Comparison of ENCODE assay signal across 8 mouse cellular contexts in the genomic region with DNA sequence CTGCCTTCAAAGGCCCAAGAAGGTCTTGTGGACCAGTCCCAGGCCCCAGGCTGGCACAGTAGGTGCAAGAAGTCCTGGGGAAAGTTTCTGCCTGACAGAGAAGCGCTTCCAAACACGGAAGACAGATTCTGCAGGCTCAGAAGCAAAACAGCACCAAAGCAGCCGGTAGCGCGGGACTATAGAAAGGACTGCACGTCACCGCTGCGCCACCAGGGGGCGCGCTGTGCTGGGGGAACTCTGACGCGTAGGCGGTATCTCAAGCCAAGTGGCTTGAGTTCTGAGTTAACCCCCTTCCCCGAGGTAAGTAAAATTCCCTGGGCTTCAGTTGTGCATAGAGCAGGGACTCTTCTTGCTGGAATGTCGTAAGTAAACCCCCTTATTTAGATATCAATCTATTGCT. TPM values are rescaled to one million over a fixed set of nuclear protein-coding genes. Genes with fewer than 3 reads are reported as not detected.
DNase-seq lines count a peak whose midpoint lies in the region; ATAC-seq and TF ChIP-seq lines count a peak whose summit lies in the region.

No protein-coding gene starts in this region.

- peak; percentile 93 for DNase-seq in CD4-positive, CD25-positive, alpha-beta regulatory T cell, adult 2 months (ENCODE audit: low read depth, low spot score)
- peak; percentile 89 for DNase-seq in adrenal gland, postnatal 25 days
- DNase-seq in kidney, postnatal 25 days: peak; percentile 84 to 85
- DNase-seq in liver, postnatal 0 days: peak; percentile 89
- DNase-seq in ovary, postnatal 14 days (ENCODE audit: low spot score): peak; percentile 78
- peak; percentile 67 to 91 for DNase-seq in thymus, postnatal 10 days (ENCODE audit: low spot score in 2 of 2)

- 2% methylated on average over 15 of the region's 15 CpGs for WGBS in embryonic facial prominence, embryonic 13.5 days
- WGBS in heart, embryonic 12.5 days: 3% methylated on average over 15 of the region's 15 CpGs
- WGBS in liver, postnatal 0 days (ENCODE audit: insufficient replicate concordance): 4% methylated on average over 15 of the region's 15 CpGs

- H3K9me3 ChIP-seq in embryonic facial prominence, embryonic 13.5 days: no peaks in the 10 kb centered on the region
- H3K9me3 ChIP-seq in heart, embryonic 12.5 days (replicated peaks): 0 out of 2 replicates have a peak, but pooled peaks cover 3% of the 10 kb centered on the region
- H3K9me3 ChIP-seq in liver, postnatal 0 days (ENCODE audit: low read length): no peaks in the 10 kb centered on the region

- peak overlapping the region; percentile 51; the same call in 1 of the 2 replicates for H3K9ac ChIP-seq in embryonic facial prominence, embryonic 13.5 days
- H3K9ac ChIP-seq in heart, embryonic 12.5 days: no peak overlapping the region
- peak overlapping the region; percentile 23; the same call in 1 of the 2 replicates for H3K9ac ChIP-seq in liver, postnatal 0 days (replicated peaks)

- peaks cover 32% of the 10 kb centered on the region for H3K4me1 ChIP-seq in embryonic facial prominence, embryonic 13.5 days
- peaks cover 13% of the 10 kb centered on the region for H3K4me1 ChIP-seq in heart, embryonic 12.5 days (replicated peaks)
- H3K4me1 ChIP-seq in liver, postnatal 0 days (ENCODE audit: insufficient read depth): peaks cover 18% of the 10 kb centered on the region

- peak overlapping the region; percentile 15; the same call in 1 of the 2 replicates for H3K4me3 ChIP-seq in embryonic facial prominence, embryonic 13.5 days
- H3K4me3 ChIP-seq in heart, embryonic 12.5 days: peak overlapping the region; percentile 6; the same call in 1 of the 2 replicates
- no peak overlapping the region for H3K4me3 ChIP-seq in liver, postnatal 0 days (ENCODE audit: low read depth, low read length)

- no peaks in the 10 kb centered on the region for H3K27me3 ChIP-seq in embryonic facial prominence, embryonic 13.5 days
- no peaks in the 10 kb centered on the region for H3K27me3 ChIP-seq in heart, embryonic 12.5 days (replicated peaks)
- H3K27me3 ChIP-seq in liver, postnatal 0 days (ENCODE audit: insufficient read depth, low read length): no peaks in the 10 kb centered on the region

- no peak for TF ChIP-seq EP300 in liver, postnatal 0 days (IDR thresholded peaks at IDR 0.05; ENCODE audit: low read depth)

- TF ChIP-seq CTCF in liver, postnatal 0 days (IDR thresholded peaks at IDR 0.05; ENCODE audit: low read depth): peak; percentile 99

- ATAC-seq in embryonic facial prominence, embryonic 13.5 days (ENCODE audit: insufficient number of reproducible peaks, insufficient read depth, low FRiP score, low TSS enrichment, low read depth): no peak
- ATAC-seq in heart, embryonic 12.5 days (ENCODE audit: insufficient number of reproducible peaks, low FRiP score): no peak
- ATAC-seq in liver, postnatal 0 days: peak; percentile 46

- no peak overlapping the region for H3K27ac ChIP-seq in embryonic facial prominence, embryonic 13.5 days
- no peak overlapping the region for H3K27ac ChIP-seq in heart, embryonic 12.5 days (ENCODE audit: poor library complexity, severe bottlenecking)
- no peak overlapping the region for H3K27ac ChIP-seq in liver, postnatal 0 days (ENCODE audit: low read depth)

- peaks cover 18% of the 10 kb centered on the region for H3K36me3 ChIP-seq in embryonic facial prominence, embryonic 13.5 days
- H3K36me3 ChIP-seq in heart, embryonic 12.5 days: peaks cover 15% of the 10 kb centered on the region
- peaks cover 12% of the 10 kb centered on the region for H3K36me3 ChIP-seq in liver, postnatal 0 days (replicated peaks; ENCODE audit: insufficient read depth, low read length)

- peak overlapping the region; percentile 42 for H3K4me2 ChIP-seq in embryonic facial prominence, embryonic 13.5 days
- H3K4me2 ChIP-seq in heart, embryonic 12.5 days: peak overlapping the region; percentile 45
- 0 out of 2 replicates have a peak overlapping the region, but pooled peaks have one; percentile 7 for H3K4me2 ChIP-seq in liver, postnatal 0 days (ENCODE audit: low read depth, low read length)

RNA-seq across cellular contexts. Expression of gene Cog1, which starts 0.8 kb away (rescaled TPM):
- 47.7 and 56.8 TPM in 2 replicates for total RNA-seq in adrenal gland, postnatal 25 days (2021)
- 24.3 and 27.4 TPM in 2 replicates for polyA plus RNA-seq in embryonic facial prominence, embryonic 13.5 days (2015; fragmentation: Nextera tagmentation; extraction: Ambion mirVana)
- polyA plus RNA-seq in heart, embryonic 12.5 days (2016; fragmentation: Nextera tagmentation; extraction: Ambion mirVana): 20.9 and 21.7 TPM in 2 replicates
- 6.5 and 7.1 TPM in 2 replicates for polyA plus RNA-seq in liver, postnatal 0 days (2015; fragmentation: Nextera tagmentation; extraction: Ambion mirVana)

RNA-seq across cellular contexts. Expression of gene Slc39a11, which starts 1.7 kb away (rescaled TPM):
- 19.8 and 26.3 TPM in 2 replicates for total RNA-seq in adrenal gland, postnatal 25 days (2021)
- 21.3 and 26.3 TPM in 2 replicates for polyA plus RNA-seq in embryonic facial prominence, embryonic 13.5 days (2015; fragmentation: Nextera tagmentation; extraction: Ambion mirVana)
- 19.0 and 22.4 TPM in 2 replicates for polyA plus RNA-seq in heart, embryonic 12.5 days (2016; fragmentation: Nextera tagmentation; extraction: Ambion mirVana)
- 10.2 and 10.9 TPM in 2 replicates for polyA plus RNA-seq in liver, postnatal 0 days (2015; fragmentation: Nextera tagmentation; extraction: Ambion mirVana)

RNA-seq across cellular contexts. Expression of gene Sstr2, which starts 29.0 kb away (rescaled TPM):
- total RNA-seq in adrenal gland, postnatal 25 days (2021): 0.85 and 2.6 TPM in 2 replicates
- polyA plus RNA-seq in embryonic facial prominence, embryonic 13.5 days (2015; fragmentation: Nextera tagmentation; extraction: Ambion mirVana): 1.3 and 1.5 TPM in 2 replicates
- polyA plus RNA-seq in heart, embryonic 12.5 days (2016; fragmentation: Nextera tagmentation; extraction: Ambion mirVana): 0.19 and 0.42 TPM in 2 replicates
- polyA plus RNA-seq in liver, postnatal 0 days (2015; fragmentation: Nextera tagmentation; extraction: Ambion mirVana): 1.6 and 2.0 TPM in 2 replicates

RNA-seq across cellular contexts. Expression of gene Fam104a, which starts 35.8 kb away (rescaled TPM):
- total RNA-seq in adrenal gland, postnatal 25 days (2021): 29.1 and 30.5 TPM in 2 replicates
- polyA plus RNA-seq in embryonic facial prominence, embryonic 13.5 days (2015; fragmentation: Nextera tagmentation; extraction: Ambion mirVana): 49.0 and 50.1 TPM in 2 replicates
- polyA plus RNA-seq in heart, embryonic 12.5 days (2016; fragmentation: Nextera tagmentation; extraction: Ambion mirVana): 53.0 and 53.3 TPM in 2 replicates
- polyA plus RNA-seq in liver, postnatal 0 days (2015; fragmentation: Nextera tagmentation; extraction: Ambion mirVana): 24.1 and 26.5 TPM in 2 replicates

RNA-seq across cellular contexts. Expression of gene D11Wsu47e, which starts 36.1 kb away (rescaled TPM):
- total RNA-seq in adrenal gland, postnatal 25 days (2021): 21.7 and 22.4 TPM in 2 replicates
- 23.5 and 24.4 TPM in 2 replicates for polyA plus RNA-seq in embryonic facial prominence, embryonic 13.5 days (2015; fragmentation: Nextera tagmentation; extraction: Ambion mirVana)
- 19.0 and 20.7 TPM in 2 replicates for polyA plus RNA-seq in heart, embryonic 12.5 days (2016; fragmentation: Nextera tagmentation; extraction: Ambion mirVana)
- polyA plus RNA-seq in liver, postnatal 0 days (2015; fragmentation: Nextera tagmentation; extraction: Ambion mirVana): 4.3 and 4.6 TPM in 2 replicates
